Mouse (Mus musculus) CH12.LX (cell line): ENCODE results near the gene Cog1. TPM values are rescaled to one million over a fixed set of nuclear protein-coding genes. Genes with fewer than 3 reads are reported as not detected.

Experiments
- DNase-seq: peaks from one replicate; pipeline ENCODE4 v3.0.0-alpha.2; 2013; ENCODE audit errors: extremely low read depth
- H3K27ac ChIP-seq: 2 replicates; pipeline ENCODE4 v1.5.1; 2012; ENCODE audit warnings: low read depth, mild to moderate bottlenecking, control low read depth, moderate library complexity; ENCODE audit not compliant: insufficient read depth
- H3K27me3 ChIP-seq: replicated peaks from 2 replicates; pipeline ENCODE3; 2012; ENCODE audit warnings: inconsistent platforms
- H3K36me3 ChIP-seq, 2 experiments: replicated peaks in 1 of 2; 2 replicates each; pipeline versions ENCODE3 to v1.6.1; 2012; ENCODE audit warnings: inconsistent platforms in 1 of 2, low read length in 1 of 2, mild to moderate bottlenecking in 1 of 2, mixed read lengths in 1 of 2, moderate library complexity in 1 of 2; ENCODE audit not compliant: control insufficient read depth in 1 of 2, insufficient read depth in 1 of 2
- H3K4me1 ChIP-seq, 2 experiments: 2 replicates each; pipeline ENCODE4 v1.6.1; 2012; ENCODE audit warnings: inconsistent platforms in 1 of 2, moderate library complexity in 1 of 2; ENCODE audit not compliant: insufficient read depth in 2 of 2, control insufficient read depth in 1 of 2
- H3K4me2 ChIP-seq: 2 replicates; pipeline ENCODE4 v1.6.1; 2012; ENCODE audit warnings: low read depth, mild to moderate bottlenecking, control low read depth; ENCODE audit not compliant: poor library complexity, insufficient read depth, severe bottlenecking
- H3K4me3 ChIP-seq, 3 experiments: fragments of 150-350 bp in 1 of 3; sonication (generic) in 1 of 3; replicated peaks in 1 of 3; 2 replicates each; pipeline versions ENCODE3 to v1.5.1; 2011 to 2012; ENCODE audit warnings: low read depth in 2 of 3, low read length in 2 of 3, mild to moderate bottlenecking in 2 of 3, moderate library complexity in 2 of 3, control low read depth in 1 of 3, improper control_type of control experiment in 1 of 3, inconsistent platforms in 1 of 3, mixed read lengths in 1 of 3; ENCODE audit not compliant: poor library complexity in 1 of 3
- H3K79me2 ChIP-seq: replicated peaks from 2 replicates; pipeline ENCODE4 v1.6.1; 2012; ENCODE audit warnings: mild to moderate bottlenecking, moderate library complexity; ENCODE audit not compliant: control insufficient read depth, poor library complexity, insufficient read depth, severe bottlenecking; ENCODE audit errors: extremely low read depth
- H3K9ac ChIP-seq: 2 replicates; pipeline ENCODE4 v1.6.1; 2012; ENCODE audit warnings: low read depth, mild to moderate bottlenecking, control low read depth, moderate library complexity; ENCODE audit not compliant: insufficient read depth
- H3K9me3 ChIP-seq: replicated peaks from 2 replicates; pipeline ENCODE3; 2012; ENCODE audit warnings: low read length, inconsistent platforms, mixed read lengths
- BHLHE40 ChIP-seq: IDR thresholded peaks from 2 replicates; pipeline ENCODE4 v1.6.1; 2011; ENCODE audit warnings: mild to moderate bottlenecking, low read depth, low read length, improper control_type of control experiment
- CHD1 ChIP-seq: IDR thresholded peaks from 2 replicates; pipeline ENCODE4 v1.6.1; 2012; ENCODE audit warnings: low read depth, low read length, improper control_type of control experiment, inconsistent platforms
- CHD2 ChIP-seq: IDR thresholded peaks from 2 replicates; pipeline ENCODE4 v1.6.1; 2011; ENCODE audit warnings: low read length, improper control_type of control experiment
- CTCF ChIP-seq, 2 experiments: IDR thresholded peaks in 1 of 2; conservative IDR thresholded peaks in 1 of 2; 2 replicates each; pipeline ENCODE4 v1.5.1; 2011 to 2012; ENCODE audit warnings: low read depth in 2 of 2, low read length in 2 of 2, improper control_type of control experiment in 1 of 2, inconsistent platforms in 1 of 2, mild to moderate bottlenecking in 1 of 2, moderate library complexity in 1 of 2
- E2F4 ChIP-seq: IDR thresholded peaks from 2 replicates; pipeline ENCODE4 v1.6.1; 2011; ENCODE audit warnings: low read depth, low read length, improper control_type of control experiment; ENCODE audit not compliant: insufficient replicate concordance
- EP300 ChIP-seq: IDR thresholded peaks from 2 replicates; pipeline ENCODE4 v1.6.1; 2011; ENCODE audit warnings: low read length, improper control_type of control experiment
- ETS1 ChIP-seq: conservative IDR thresholded peaks from 2 replicates; pipeline ENCODE4 v1.6.1; 2012; ENCODE audit warnings: low read depth, mild to moderate bottlenecking, inconsistent platforms, low read length, improper control_type of control experiment, moderate library complexity
- HCFC1 ChIP-seq: IDR thresholded peaks from 2 replicates; pipeline ENCODE4 v1.6.1; 2012; ENCODE audit warnings: low read depth, mild to moderate bottlenecking, inconsistent platforms, low read length, improper control_type of control experiment
- IRF4 ChIP-seq: IDR thresholded peaks from 2 replicates; pipeline ENCODE4 v1.6.1; 2014; ENCODE audit warnings: low read depth, mild to moderate bottlenecking, inconsistent platforms, low read length, improper control_type of control experiment
- JUN ChIP-seq: IDR thresholded peaks from 2 replicates; pipeline ENCODE4 v1.6.1; 2011; ENCODE audit warnings: low read depth, mild to moderate bottlenecking, low read length, improper control_type of control experiment, moderate library complexity; ENCODE audit not compliant: insufficient read depth
- JUND ChIP-seq: conservative IDR thresholded peaks from 2 replicates; pipeline ENCODE4 v1.6.1; 2011; ENCODE audit warnings: low read depth, low read length, improper control_type of control experiment
- MAFK ChIP-seq: IDR thresholded peaks from 2 replicates; pipeline ENCODE4 v1.6.1; 2011; ENCODE audit warnings: low read length, improper control_type of control experiment; ENCODE audit not compliant: insufficient replicate concordance
- MAX ChIP-seq: IDR thresholded peaks from 2 replicates; pipeline ENCODE4 v1.6.1; 2011; ENCODE audit warnings: low read length, improper control_type of control experiment
- MAZ ChIP-seq: IDR thresholded peaks from 2 replicates; pipeline ENCODE4 v1.6.1; 2012; ENCODE audit warnings: low read depth, mild to moderate bottlenecking, inconsistent platforms, low read length, improper control_type of control experiment, moderate library complexity
- MEF2A ChIP-seq: IDR thresholded peaks from 2 replicates; pipeline ENCODE4 v1.6.1; 2014; ENCODE audit warnings: low read depth, mild to moderate bottlenecking, inconsistent platforms, low read length, improper control_type of control experiment, borderline replicate concordance
- NELFE ChIP-seq: IDR thresholded peaks from 2 replicates; pipeline ENCODE4 v1.6.1; 2011; ENCODE audit warnings: low read depth, low read length, improper control_type of control experiment
- NRF1 ChIP-seq: IDR thresholded peaks from 2 replicates; pipeline ENCODE4 v1.6.1; 2014; ENCODE audit warnings: low read depth, mild to moderate bottlenecking, inconsistent platforms, low read length, improper control_type of control experiment, moderate library complexity
- POLR2A ChIP-seq: IDR thresholded peaks from 2 replicates; pipeline ENCODE4 v1.6.1; 2011; ENCODE audit warnings: low read depth, mild to moderate bottlenecking, improper control_type of control experiment, low read length
- SMC3 ChIP-seq: IDR thresholded peaks from 2 replicates; pipeline ENCODE4 v1.6.1; 2011; ENCODE audit warnings: low read depth, low read length, improper control_type of control experiment
- TBP ChIP-seq: conservative IDR thresholded peaks from 2 replicates; pipeline ENCODE4 v1.6.1; 2011; ENCODE audit warnings: low read depth, low read length, improper control_type of control experiment
- TCF12 ChIP-seq: IDR thresholded peaks from 2 replicates; pipeline ENCODE4 v1.6.1; 2014; ENCODE audit warnings: low read depth, mild to moderate bottlenecking, inconsistent platforms, low read length, improper control_type of control experiment
- UBTF ChIP-seq: IDR thresholded peaks from 2 replicates; pipeline ENCODE4 v1.6.1; 2012; ENCODE audit warnings: low read depth, mild to moderate bottlenecking, inconsistent platforms, low read length, improper control_type of control experiment, moderate library complexity
- USF2 ChIP-seq: conservative IDR thresholded peaks from 2 replicates; pipeline ENCODE4 v1.6.1; 2011; ENCODE audit warnings: low read depth, low read length, improper control_type of control experiment
- ZC3H11A ChIP-seq: IDR thresholded peaks from 2 replicates; pipeline ENCODE4 v1.6.1; 2012; ENCODE audit warnings: low read depth, mild to moderate bottlenecking, inconsistent platforms, low read length, improper control_type of control experiment
- ZMIZ1 ChIP-seq: IDR thresholded peaks from 2 replicates; pipeline ENCODE4 v1.6.1; 2012; ENCODE audit warnings: low read depth, mild to moderate bottlenecking, inconsistent platforms, low read length, improper control_type of control experiment
- ZNF384 ChIP-seq: IDR thresholded peaks from 2 replicates; pipeline ENCODE4 v1.6.1; 2012; ENCODE audit warnings: low read depth, low read length, improper control_type of control experiment, inconsistent platforms
- dilution Hi-C: fragments of 300-500 bp; cut with MboI; formaldehyde crosslinking; loops from 2 replicates; pipeline ENCODE4 v1.14.3; 2020; ENCODE audit warnings: low sequenced_read_pairs; ENCODE audit not compliant: extremely low pct_unique_long_range_greater_than_20kb, extremely low pct_ligation_motif_present
- in situ Hi-C: fragments of 300-500 bp; cut with MboI; formaldehyde crosslinking; loops from 3 replicates; pipeline ENCODE4 v1.14.3; 2019; ENCODE audit warnings: low sequenced_read_pairs, low pct_ligation_motif_present, low pct_unique_long_range_greater_than_20kb, mixed read lengths
- polyA plus RNA-seq: library from polyadenylated mRNA; unstranded; fragments of >175 nt; gene quantifications from 2 replicates; pipeline ENCODE4 v1.2.1, GENCODE M21; 2012; ENCODE audit warnings: low read depth; ENCODE audit not compliant: insufficient read length
- total RNA-seq, 2 experiments: library from RNA; depleted of rRNA; stranded (reverse); fragments of 300-350 nt in 1 of 2; fragments of >200 nt in 1 of 2; gene quantifications; 2 replicates each; pipeline ENCODE4 v1.2.3; 2012 to 2014

Cog1 gene
- total and polyA plus RNA-seq, 3 experiments: 15.8 to 38.6 (median 28.2) TPM

GRCm38 (mm10) chr11:113630642-113631041 is 18.3 kb upstream of the Cog1 start (continued):
- TF ChIP-seq NRF1: no peak

- no peak for DNase-seq
- TF ChIP-seq POLR2A (no peak), BHLHE40 (no peak), SMC3 (no peak), TCF12 (no peak), IRF4 (no peak), JUN (no peak), USF2 (no peak), ETS1 (no peak), MAX (no peak), ZNF384 (no peak), MAFK (no peak), E2F4 (no peak), CTCF (conservative IDR thresholded peaks at IDR 0.05 in 1 of 2, IDR thresholded peaks at IDR 0.05 in 1 of 2; ENCODE audit: low read depth in 2 of 2, low read length in 2 of 2) (no peak), EP300 (no peak), TBP (no peak), ZC3H11A (no peak), CHD1 (no peak), ZMIZ1 (no peak), MAZ (no peak)
- TF ChIP-seq, all 38 proteins: peak for 0
- H3K9me3 ChIP-seq: no peaks in the 10 kb centered on the region
- no peaks in the 10 kb centered on the region for H3K36me3 ChIP-seq
- H3K27me3 ChIP-seq: peaks cover 24% of the 10 kb centered on the region
- in situ Hi-C loops (no loop called here), dilution Hi-C loops (no loop called here)
- H3K9ac ChIP-seq: no peak overlapping the region
- no peak overlapping the region for H3K27ac ChIP-seq
- no peaks in the 10 kb centered on the region for H3K79me2 ChIP-seq
- H3K4me2 ChIP-seq: no peak overlapping the region
- no peak overlapping the region for H3K4me3 ChIP-seq
- no peaks in the 10 kb centered on the region; a peak in 1 of 4 replicates for H3K4me1 ChIP-seq
Measured at GRCm38 (mm10) chr11:113631302-113631701, 17.7 kb upstream of the Cog1 start.

- no peak overlapping the region for H3K4me3 ChIP-seq
- no peaks in the 10 kb centered on the region for H3K36me3 ChIP-seq
- no peak overlapping the region for H3K27ac ChIP-seq
- H3K79me2 ChIP-seq: no peaks in the 10 kb centered on the region
- DNase-seq: no peak
- in situ Hi-C loops: no loop called here
- H3K27me3 ChIP-seq: peaks cover 27% of the 10 kb centered on the region
- no peak for TF ChIP-seq JUND
- TF ChIP-seq ZC3H11A: no peak
- TF ChIP-seq HCFC1: no peak
- TF ChIP-seq MAFK: no peak
- TF ChIP-seq UBTF: no peak
- no peak for TF ChIP-seq MEF2A
- no peak for TF ChIP-seq SMC3
- no peak for TF ChIP-seq ZMIZ1
- no peak for TF ChIP-seq NRF1
- TF ChIP-seq ZNF384: no peak
- no peak for TF ChIP-seq TBP
- no peak for TF ChIP-seq BHLHE40
- TF ChIP-seq CHD1: no peak
- no peak for TF ChIP-seq POLR2A
- TF ChIP-seq IRF4: no peak
- no peak for TF ChIP-seq TCF12
- TF ChIP-seq CHD2: no peak
- TF ChIP-seq NELFE: no peak
- no peaks in the 10 kb centered on the region; a peak in 1 of 4 replicates for H3K4me1 ChIP-seq
- dilution Hi-C loops: no loop called here
- no peak overlapping the region for H3K4me2 ChIP-seq
- no peak overlapping the region for H3K9ac ChIP-seq
- no peaks in the 10 kb centered on the region for H3K9me3 ChIP-seq
Measured at GRCm38 (mm10) chr11:113631862-113632261, 17.1 kb upstream of the Cog1 start.
